9 mouse cellular contexts compared by ENCODE assay signal in the genomic region with DNA sequence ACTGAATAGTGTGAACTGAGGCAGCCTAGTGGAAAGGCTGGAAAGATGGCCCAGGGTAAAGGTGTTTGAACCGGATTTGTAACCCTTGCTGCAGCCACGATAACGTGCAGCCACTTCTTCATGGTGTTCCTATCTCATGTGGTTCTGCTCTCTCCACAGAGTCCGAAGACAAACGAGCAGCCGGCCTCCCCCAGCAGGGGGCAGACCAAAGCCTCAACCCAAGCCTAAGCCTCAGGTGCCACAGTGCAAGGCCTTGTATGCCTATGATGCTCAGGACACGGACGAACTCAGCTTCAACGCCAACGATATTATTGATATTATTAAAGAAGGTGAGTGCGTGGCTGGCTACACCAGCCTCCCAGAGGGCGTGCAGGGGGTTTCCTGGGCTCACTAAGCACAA. TPM values are rescaled to one million over a fixed set of nuclear protein-coding genes. Genes with fewer than 3 reads are reported as not detected.
A peak's percentile ranks its signal among the peaks of the same experiment; 100 is the strongest.
DNase-seq lines count a peak whose midpoint lies in the region; ATAC-seq and TF ChIP-seq lines count a peak whose summit lies in the region.
"Had no signal": no experiment of that assay in that cellular context is flagged by ENCODE, and none has a peak within 500 bp of the region (broad histone marks: within the 10 kb centered on the region; RNA-seq: fewer than 3 reads in every experiment).

No protein-coding gene starts in this region.

- H3K9ac ChIP-seq in intestine, postnatal 0 days (ENCODE audit: low read depth, low read length): no peak overlapping the region
- H3K9ac ChIP-seq in intestine, embryonic 15.5 days: no peak overlapping the region

- no peak for ATAC-seq in intestine, postnatal 0 days
- ATAC-seq in intestine, embryonic 15.5 days: no peak

- 85% methylated on average over 12 of the region's 12 CpGs for WGBS in intestine, postnatal 0 days
- WGBS in intestine, embryonic 15.5 days: 88% methylated on average over 12 of the region's 12 CpGs

- no peaks in the 10 kb centered on the region for H3K4me1 ChIP-seq in intestine, postnatal 0 days (replicated peaks; ENCODE audit: control insufficient read depth, insufficient read depth, low read length)
- no peaks in the 10 kb centered on the region for H3K4me1 ChIP-seq in intestine, embryonic 15.5 days (replicated peaks)

- no peak overlapping the region for H3K4me3 ChIP-seq in intestine, postnatal 0 days (ENCODE audit: low read depth, low read length)
- H3K4me3 ChIP-seq in intestine, embryonic 15.5 days (replicated peaks): no peak overlapping the region

- TF ChIP-seq CTCF in intestine, postnatal 0 days (IDR thresholded peaks at IDR 0.05; ENCODE audit: low read depth): peak; percentile 57

- DNase-seq in 416B (ENCODE audit: low read depth) (peak; percentile 68), ES-CJ7 (ENCODE audit: low read depth, low spot score) (peak; percentile 57)
- DNase-seq in lung, postnatal 36 days: peak; percentile 18
- DNase-seq in adrenal gland, adult 2 months: no peak
- no peak for DNase-seq in spleen, adult 12 weeks (ENCODE audit: low spot score)
- no peak for DNase-seq in urinary bladder, adult 2 months (ENCODE audit: low spot score)

- H3K27ac ChIP-seq in intestine, postnatal 0 days (ENCODE audit: low read depth, low read length): no peak overlapping the region
- H3K27ac ChIP-seq in intestine, embryonic 15.5 days: no peak overlapping the region

- H3K36me3 ChIP-seq in intestine, postnatal 0 days (ENCODE audit: control insufficient read depth, insufficient read depth): peaks cover 58% of the 10 kb centered on the region
- peaks cover 9% of the 10 kb centered on the region; the same call in 1 of the 2 replicates for H3K36me3 ChIP-seq in intestine, embryonic 15.5 days

- H3K4me2 ChIP-seq in intestine, postnatal 0 days (replicated peaks; ENCODE audit: low read depth): no peak overlapping the region
- no peak overlapping the region for H3K4me2 ChIP-seq in intestine, embryonic 15.5 days (replicated peaks)
- H3K4me2 ChIP-seq: midbrain, embryonic 11.5 days had no signal

- H3K9me3 ChIP-seq in intestine, postnatal 0 days (ENCODE audit: control insufficient read depth): no peaks in the 10 kb centered on the region
- no peaks in the 10 kb centered on the region for H3K9me3 ChIP-seq in intestine, embryonic 15.5 days

- no peaks in the 10 kb centered on the region for H3K27me3 ChIP-seq in intestine, postnatal 0 days (replicated peaks; ENCODE audit: control insufficient read depth, insufficient read depth, low read length)
- no peaks in the 10 kb centered on the region for H3K27me3 ChIP-seq in intestine, embryonic 15.5 days (replicated peaks)

RNA-seq across cellular contexts. Expression of gene Ccnb2, which starts 25.7 kb away (rescaled TPM):
- 41.4 and 52.7 TPM in 2 replicates for polyA plus RNA-seq in intestine, postnatal 0 days (2015; fragmentation: Nextera tagmentation; extraction: Ambion mirVana)
- polyA plus RNA-seq in intestine, embryonic 15.5 days (2015; fragmentation: Nextera tagmentation; extraction: Ambion mirVana): 158 and 171 TPM in 2 replicates
- total RNA-seq in adrenal gland, adult 2 months (2021): 1 to 10 TPM; 1.6 to 3.2 TPM
- polyA plus RNA-seq in adrenal gland, adult 2 months (2012; rRNA removed): 0.81 and 1.5 TPM in 2 replicates
- 3.1 and 4.1 TPM in 2 replicates for polyA plus RNA-seq in urinary bladder, adult 2 months (2012; rRNA removed)

Comparison
In these comparisons a context has a peak if more than half of its experiments do, and no peak if none do; other contexts are left out.
1. DNase-seq: peak in 416B (single experiment), ES-CJ7 (single experiment) and lung, postnatal 36 days (single experiment); none in adrenal gland, adult 2 months (single experiment), spleen, adult 12 weeks (single experiment) and urinary bladder, adult 2 months (single experiment).